Mouse (Mus musculus): Measurements from ENCODE around the gene Rasd2.

The Rasd2 gene

DNA sequence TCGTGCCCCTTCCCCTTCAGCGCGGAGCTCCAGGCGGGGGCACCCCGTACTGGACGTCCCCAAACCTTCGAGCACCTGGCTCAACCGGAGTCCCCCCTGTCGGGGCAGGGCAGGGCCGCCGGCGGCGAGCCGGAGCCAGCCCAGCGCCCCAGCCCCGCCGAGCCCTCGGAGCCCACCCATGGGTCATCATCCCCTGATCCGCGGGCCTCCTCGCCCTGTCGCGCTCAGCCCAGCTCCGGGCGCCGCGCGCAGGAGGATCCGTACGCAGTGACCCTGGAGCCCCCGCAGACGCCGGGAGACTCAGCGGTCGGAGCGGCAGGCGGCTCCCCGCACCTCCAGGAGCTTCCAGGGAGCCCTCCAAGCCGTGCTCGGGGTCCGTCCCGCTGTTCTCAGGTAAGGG lies at the start of gene Rasd2:
Rasd2 (plus strand) TSS at position 259 of the 400 bp plus-strand sequence.
- no peak for DNase-seq (ENCODE audit: low spot score in 2 of 2)

DNA sequence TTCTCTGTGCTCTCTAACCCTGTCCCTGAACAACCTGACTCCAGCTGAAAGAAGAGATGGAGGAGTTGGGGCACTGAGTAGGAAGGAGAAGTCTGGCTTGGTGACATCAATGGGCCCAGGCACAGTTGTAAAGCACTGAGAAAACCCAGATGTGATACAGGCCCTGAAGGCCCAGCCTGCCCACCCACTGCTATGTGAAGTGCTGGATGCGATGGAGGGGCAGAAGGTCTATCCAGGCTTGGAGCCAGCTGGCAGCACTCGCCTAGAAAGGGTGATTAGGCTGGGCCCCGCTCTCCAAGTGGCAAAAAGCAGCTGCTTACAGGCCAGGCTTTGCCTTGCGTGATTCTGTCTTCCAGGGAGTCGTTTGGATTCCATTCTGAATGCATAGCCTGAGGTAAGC lies 44.4 kb upstream of the Rasd2 start:
- no peak for DNase-seq (ENCODE audit: low spot score in 2 of 2)

DNA sequence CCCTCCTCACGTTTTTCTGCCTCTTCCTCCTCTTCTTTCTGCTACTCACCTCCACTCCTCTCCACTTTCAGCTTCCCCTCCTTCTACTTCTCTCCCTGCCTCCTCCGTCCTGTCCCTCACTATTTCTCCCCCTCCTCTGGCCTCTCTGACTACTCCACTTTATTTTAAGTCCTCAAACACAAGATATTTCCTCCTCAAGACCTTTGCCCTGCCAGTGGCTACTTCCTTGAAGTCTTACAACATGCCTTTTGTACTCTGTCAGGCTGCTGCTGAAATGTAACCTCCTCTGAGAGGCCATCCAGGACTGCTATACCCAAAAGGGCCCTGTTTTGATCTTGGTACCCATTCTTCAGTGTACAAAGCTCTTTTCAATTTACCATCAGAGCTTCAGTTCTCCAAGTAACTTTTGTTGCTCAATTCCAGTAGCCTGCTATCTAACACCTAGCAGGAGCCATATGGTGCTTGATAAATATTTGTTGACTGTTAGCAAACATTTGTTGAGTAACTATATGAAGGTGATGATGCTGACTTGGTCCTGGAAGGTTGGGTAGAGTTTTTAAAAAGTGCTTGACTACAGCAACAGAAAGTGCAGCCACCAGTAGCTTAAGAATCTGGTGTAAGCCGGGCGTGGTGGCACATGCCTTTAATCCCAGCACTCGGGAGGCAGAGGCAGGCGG lies 41.6 kb upstream of the Rasd2 start:
- no peak for DNase-seq (ENCODE audit: low spot score in 2 of 2)

DNA sequence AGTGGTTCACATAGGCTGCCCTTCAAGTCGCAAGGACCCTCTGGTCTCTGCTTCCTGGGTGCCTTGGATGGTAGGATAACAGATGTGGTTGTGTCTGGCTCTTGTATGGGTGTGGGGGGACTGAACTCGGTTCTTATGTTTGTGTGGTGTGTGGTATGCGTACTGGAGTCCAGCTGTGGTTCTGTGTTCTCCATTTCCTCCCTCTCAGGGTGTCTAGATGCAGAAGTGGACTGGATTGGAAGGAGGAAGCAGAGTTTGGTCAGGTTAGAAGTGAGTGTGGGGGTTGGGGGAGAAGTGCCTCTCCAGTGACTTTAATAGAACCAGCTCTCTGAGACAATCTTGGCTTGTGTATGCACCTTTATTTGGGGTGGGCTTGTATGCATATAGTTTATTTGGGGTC lies 20.7 kb upstream of the Rasd2 start:
- no peak for DNase-seq (ENCODE audit: low spot score in 2 of 2)

DNA sequence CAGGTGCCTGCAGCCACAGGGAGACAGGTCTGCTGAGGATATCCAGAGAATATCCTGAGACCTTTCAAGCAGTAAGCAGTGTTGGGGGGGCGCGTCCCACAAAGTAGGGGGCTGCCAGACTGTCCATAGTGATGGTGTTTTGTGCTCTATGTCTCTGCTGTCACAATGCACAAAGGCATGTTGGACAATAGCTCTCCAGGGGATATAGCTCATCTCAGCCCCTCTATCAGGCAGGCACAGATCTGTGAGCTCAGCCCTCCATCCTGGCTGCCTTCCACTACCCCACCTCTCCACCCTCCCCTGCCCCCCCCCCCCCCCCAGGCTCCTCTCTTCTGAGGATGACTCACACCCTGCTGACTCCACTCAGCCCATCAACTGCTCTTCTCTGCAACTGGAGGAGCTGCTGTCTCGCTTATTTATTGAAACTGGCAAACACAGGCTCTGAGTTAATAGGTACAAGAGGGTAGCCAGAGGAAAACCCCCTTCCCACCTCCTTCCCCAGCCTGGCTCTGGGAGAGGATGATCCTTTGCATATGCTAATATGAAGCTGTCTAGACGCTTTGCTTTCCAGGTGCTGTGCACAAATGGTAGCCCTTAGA lies 19.2 kb upstream of the Rasd2 start:
- no peak for DNase-seq (ENCODE audit: low spot score in 2 of 2)

DNA sequence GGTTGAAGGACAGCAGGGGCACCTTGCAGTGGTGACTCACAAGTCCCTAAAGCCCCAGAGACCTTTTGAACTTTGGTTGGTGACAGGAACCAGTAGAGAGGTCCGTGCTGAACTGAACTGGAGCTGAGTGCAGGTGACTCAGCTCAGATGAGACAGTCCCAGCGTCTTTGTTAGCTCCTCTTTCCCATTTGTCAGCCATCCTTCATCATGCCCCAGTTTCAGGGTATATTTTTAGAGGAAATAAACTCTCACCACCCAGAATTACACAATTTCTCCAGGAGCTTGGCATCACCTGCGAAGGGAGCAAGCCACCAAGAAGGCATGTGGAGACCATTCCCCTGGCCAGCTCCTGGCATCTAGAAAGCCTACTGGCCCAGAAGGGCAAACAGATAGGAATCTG lies 16.6 kb upstream of the Rasd2 start:
- DNase-seq (ENCODE audit: low spot score in 2 of 2), result no peak

DNA sequence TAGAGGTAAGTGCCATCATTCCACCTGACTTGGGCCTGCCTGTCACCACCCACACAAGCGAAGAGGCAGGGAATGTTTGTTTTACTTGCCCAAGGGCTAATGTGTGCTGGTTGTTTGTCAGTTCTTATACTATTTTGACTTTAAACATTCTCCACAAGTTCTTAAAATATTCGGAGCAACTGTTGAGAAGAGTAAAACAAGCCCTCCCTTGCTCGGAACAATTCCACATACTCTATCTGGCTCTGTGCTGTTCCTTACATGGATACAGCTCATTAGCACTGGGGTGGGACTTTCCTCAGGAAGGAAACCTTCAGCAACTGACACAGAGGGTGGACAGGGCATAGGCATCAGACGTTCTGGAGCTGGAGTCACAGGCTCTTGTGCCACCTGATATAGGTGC lies 15.9 kb upstream of the Rasd2 start:
- DNase-seq (ENCODE audit: low spot score in 2 of 2), result peak in 1 of 2 experiments; percentile 35

DNA sequence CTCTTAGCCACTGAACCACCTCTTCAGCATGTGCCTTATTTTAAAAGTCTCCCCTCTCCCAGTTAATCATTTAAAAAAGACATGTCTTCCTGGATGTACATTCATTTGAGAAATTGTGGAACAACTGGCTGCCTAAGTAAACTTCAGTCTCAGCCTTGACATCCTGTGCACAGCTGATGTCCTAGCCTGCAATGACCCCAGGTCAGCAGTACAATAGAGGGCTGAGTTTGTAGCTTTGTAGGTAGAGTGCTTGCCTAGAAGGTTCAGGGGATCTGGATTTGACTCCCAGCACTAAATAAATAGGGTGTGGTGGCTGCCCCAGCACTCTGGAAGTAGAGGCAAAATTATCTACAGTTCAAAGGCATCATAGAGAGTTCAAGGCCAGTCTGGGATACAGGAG lies 15.4 kb upstream of the Rasd2 start:
- DNase-seq (ENCODE audit: low spot score in 2 of 2), result no peak

DNA sequence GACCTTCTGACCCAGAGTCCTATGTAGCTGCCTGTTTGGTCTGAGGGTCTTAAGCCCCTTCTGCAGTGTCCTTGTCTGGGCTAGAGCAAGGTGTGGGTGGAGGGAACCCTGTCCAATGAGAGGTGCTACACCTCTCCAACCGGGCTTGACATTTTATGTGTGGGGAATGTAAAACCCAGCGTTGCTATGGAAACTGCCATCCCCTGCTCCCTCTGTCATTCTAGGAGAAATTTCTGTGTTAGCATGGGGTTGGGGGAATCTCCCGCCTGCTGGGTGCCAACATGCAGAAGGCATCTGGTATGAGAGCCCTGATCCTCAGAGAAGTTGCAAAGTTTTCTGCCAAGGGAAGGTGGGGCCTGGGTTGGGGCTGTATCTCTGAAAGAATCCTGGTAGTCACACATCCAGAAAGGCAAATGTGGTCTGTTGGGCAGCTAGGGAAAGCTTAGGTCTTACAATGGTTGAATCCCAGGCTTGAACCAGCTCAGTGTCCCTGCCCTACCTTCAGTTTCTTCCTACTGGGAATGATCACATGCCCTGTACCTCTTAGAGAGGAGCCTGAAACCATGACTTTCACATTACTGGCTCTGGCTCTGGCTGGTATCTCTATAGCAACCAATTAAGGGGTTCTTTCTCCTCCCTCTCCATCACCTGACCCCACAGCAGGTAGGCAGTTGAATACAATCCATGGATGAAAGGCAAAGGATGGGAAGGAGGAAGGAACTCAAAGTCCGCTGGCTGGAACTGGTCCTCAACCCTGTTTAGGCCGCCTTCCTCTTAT lies 14.6 kb upstream of the Rasd2 start:
- DNase-seq (ENCODE audit: low spot score in 2 of 2), result peak in 1 of 2 experiments; percentile 32

DNA sequence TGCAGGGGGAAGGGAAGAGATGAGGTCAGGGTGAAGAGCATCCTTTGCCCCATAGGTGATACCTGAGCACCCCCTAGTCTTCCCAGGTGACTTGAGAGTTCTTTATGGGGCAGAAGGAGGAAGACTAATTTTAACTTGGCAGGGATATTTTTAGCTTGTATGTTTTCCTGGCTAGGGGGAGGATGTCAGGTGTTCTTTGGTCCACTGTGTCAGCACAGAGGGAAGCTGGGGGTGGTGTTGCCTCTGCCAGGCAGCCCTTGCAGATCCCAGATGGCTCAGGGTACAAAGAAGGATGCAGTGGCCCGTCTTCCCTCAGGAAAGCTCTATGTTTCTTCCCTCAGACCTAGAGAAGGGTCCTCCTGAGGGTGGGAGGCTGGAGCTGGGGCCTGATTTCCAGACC lies 13.8 kb upstream of the Rasd2 start:
- no peak for DNase-seq (ENCODE audit: low spot score in 2 of 2)

DNA sequence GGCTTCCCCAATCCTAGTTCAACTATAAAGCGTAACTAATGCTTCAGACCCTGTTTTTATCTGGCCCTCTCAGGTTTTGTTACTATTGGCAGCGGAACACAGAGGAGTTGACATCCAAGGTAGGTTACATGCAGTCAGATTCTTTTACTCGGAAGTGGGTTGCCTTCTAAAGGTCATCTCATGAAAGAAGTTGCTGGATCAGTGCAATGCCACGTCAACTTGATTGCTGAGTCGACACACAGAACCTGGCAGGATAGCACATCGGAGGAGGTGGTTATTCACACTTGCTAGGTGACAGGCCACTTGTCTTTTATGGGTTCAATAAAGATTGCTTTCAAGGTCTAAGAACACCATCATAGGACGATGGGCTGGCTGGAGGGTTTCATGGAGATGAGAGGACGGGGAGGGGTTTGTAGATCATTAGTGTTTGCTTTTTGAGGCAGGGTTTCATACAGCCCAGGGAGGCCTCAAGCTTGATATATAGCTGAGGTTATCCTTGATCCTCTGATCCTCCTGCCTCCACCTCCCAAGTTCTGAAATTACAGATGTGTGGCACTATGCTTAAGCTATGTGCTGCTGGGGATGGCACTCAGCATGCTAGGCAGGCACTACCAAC lies 11.6 kb upstream of the Rasd2 start:
- DNase-seq (ENCODE audit: low spot score in 2 of 2), result no peak

DNA sequence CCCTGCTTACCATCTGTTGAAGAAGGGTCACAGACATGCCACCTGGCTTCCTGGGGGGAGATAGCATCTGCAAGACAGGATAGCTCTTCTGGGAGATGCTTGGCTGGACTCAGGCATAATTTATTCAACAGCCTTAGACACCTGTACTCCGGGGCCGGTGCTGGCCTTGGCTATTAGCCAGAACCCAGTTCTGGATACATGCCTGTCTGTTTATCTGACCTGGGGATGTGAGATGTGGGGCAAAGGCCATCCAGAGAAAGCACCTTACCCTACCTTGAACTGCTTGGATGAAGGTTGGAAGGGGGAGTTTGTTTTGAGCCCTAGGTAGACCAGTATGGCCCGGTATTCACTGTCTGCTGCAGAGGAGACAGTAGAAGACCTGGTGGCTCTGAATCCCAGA lies 10.8 kb upstream of the Rasd2 start:
- no peak for DNase-seq (ENCODE audit: low spot score in 2 of 2)

DNA sequence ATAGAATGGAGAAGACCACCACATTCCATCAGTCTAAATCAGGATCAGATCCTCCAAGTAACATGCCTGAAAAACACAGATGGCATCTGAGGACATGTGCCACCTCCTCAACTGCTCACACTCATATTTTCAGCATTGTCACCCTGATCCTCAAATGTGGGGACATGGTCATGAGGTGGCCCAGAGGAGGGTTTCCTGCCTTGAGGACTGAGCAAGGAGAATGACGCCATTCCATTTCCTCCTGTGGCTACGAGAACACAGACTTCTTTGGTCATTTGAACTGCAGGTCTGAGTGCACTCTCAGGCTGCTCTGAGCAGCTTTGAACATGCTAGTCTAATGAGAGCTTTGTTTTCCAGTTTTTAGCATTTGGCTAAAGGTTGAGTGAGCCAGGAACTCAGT lies 10.3 kb upstream of the Rasd2 start:
- DNase-seq (ENCODE audit: low spot score in 2 of 2), result no peak

DNA sequence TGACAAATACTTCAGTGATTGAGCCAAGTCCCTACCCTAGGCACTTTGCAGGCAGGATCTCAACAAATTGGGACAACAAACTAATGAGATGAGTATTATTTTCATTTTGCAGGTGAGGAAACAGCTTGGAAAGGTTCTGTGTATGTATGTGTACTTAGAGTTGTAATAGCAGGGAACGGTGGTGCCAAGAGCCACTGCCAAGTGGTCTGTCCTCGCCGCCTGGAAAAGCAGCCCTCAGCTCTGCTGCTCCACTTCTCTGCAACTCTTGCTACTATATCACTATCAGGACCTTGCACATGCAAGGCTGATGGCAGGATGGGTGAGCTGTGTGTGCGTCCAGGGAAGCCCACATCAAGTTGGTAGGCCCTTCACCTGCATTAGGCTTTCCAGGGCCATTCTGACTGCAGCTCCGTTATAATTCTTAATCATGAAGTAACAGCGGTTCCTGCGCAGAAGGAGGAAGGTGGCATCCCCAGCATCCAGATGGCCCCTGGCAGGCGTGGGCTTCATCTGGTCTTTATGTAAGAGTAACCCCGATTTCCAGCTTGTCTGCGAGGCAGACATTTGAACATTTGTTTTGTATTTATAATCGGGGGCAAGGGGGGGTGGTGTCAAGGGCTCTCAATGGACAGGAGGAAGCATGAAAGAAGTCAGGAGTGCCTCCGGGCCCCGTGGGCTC lies 9.4 kb upstream of the Rasd2 start:
- no peak for DNase-seq (ENCODE audit: low spot score in 2 of 2)

DNA sequence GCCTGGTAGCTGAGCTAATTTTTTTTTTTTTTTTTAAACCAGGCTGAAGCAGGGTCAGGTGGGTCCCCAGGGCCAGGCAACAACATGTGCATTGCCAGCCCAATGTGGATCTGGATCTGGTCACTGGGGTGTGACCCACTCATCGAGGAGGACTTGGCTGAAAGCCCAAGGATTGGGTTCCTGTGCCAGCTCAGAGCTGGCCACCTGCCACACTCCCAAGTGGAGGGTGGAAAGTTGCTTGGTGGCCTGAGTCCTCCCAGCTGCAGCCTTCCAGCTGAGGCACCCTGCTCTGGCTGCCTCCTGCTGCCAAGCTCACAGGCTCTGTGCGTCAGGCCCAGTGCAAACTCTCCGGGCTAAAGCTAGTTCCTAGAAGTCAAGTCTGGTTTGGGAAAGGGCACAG lies 2.3 kb upstream of the Rasd2 start:
- DNase-seq (ENCODE audit: low spot score in 2 of 2), result no peak

DNA sequence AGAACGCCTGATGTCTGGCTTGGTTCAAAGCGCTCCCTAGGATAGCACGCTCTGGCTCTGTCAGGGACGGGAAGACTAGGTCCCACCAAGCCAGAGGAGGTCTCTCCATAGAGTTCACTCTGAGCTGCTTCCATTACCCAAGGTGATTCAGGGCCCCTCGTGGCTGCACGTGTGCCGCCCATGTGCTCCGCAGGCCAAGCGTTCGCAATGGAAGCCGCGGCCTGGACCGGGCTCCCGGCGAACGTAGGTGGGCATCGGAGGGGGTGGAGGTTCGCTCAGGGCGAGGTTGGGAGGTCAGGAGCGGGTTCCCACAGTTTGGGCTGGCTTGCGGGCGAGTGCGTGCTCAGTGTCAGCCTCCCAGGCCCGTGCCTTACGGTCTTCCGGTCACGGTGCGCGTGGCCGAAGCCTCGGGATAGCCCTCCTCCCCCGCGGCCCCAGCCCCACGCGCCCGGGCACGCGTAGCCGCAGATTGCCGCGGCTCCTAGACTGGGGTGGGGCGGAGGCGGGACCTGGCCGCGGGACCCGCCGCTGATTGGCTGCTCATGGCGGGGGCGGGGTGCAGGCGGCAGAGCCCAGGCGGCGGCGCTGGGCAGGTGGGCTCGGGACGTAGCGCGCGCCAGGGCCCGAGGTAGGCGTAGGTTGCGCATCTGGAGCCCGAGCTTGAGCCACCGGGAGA lies 975 bp upstream of the Rasd2 start:
- DNase-seq (ENCODE audit: low spot score in 2 of 2), result peak; percentile 83 to 84

DNA sequence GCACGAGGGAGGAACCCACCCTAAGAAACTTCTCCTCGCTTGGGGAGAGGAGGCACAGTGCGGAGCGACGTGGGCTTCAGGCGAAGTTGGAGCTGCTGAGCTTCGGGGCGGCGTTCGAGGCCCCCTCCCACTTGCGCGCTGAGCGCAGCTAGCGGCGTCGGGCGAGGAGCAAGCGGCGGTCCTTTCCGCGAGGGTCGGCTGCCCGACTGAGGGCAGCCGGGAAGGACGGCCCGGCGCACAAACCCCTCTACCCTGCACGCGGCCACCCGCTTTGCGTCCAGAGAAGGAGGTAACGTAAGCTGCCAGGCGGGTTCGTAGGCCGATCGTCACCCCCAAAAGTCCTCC lies 465 bp upstream of the Rasd2 start:
- no peak for DNase-seq (ENCODE audit: low spot score in 2 of 2)

DNA sequence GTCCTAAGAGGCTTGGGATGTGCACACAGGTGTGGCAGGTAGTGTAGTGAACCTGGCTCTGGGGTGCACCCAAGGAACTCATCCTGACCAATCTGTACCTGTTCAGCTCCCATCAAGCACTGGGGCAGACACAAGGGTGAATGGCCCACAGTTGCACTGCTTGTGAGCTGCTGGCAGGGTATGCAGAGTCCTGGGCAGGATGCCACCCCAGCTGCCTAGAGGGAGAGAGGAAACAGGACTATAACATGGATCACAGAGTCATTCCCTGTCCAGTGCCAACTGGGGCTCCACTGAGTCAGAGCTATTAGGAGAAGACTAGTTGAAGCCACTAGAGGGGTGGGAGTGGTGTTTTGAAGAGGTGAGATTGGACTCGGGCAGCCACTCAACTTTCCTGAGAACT lies 1.3 kb downstream of the Rasd2 start:
- no peak for DNase-seq (ENCODE audit: low spot score in 2 of 2)

DNA sequence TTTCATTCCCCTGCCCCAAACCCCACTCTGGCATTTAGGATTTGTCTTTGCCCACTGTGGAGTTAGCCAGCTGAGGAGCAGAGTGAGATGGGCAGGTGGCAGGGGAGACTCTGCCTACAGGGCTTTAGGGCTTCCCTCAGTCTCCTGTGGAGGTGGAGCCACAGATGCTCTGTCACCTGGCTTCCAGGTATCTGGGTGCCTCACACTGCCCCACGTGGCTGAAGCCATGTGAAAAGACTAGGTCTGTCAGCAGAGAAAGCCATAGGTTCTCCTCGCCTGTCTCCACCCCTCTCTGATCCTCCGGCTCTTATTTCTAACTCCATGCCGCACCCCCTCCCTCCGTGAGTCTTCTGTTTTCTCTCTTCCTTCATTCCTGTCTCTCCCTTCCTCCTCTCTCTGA lies 2.2 kb downstream of the Rasd2 start:
- no peak for DNase-seq (ENCODE audit: low spot score in 2 of 2)

DNA sequence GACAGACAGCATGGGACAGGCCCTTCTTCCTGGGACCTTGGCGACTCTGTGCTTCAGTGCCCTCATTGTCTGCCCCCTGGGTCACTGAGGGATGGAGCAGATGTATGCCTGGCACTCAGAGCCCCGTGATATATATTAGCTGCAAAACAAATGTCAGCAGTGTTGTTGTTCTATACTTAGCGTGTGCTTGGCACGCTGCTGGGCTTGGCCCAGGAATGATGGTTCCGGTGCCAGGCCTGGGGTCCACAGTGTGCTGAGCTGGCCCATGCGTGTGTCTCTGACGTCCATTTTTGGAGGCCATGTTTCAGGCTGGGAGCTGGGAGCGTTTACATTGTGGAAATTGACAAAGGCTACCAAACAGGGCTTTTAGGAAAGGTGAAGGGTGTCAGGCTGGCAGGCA lies 3.1 kb downstream of the Rasd2 start:
- no peak for DNase-seq (ENCODE audit: low spot score in 2 of 2)

DNA sequence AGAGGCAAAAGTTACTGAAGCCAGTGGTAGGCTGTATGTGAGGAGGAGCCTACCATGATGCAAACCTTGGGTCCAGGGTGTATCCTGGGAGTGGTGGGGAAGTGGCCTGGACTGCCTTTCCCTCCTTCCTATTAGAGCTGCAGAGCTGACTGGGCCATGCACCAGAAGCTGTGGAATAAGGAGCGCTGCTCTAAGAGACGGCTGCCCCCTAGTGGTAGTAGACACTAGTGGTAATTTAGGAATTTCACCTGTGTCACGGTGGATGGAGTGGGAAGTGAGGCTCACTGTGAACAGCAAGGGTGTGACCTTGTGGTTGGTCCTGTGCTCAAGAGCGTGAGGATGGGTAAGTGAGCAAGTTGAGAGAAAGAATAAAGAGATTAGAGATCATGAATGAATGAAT lies 4.2 kb downstream of the Rasd2 start:
- peak; percentile 71 to 83 for DNase-seq (ENCODE audit: low spot score in 2 of 2)
